Mouse (Mus musculus): Measurements from ENCODE around the gene Vmn1r38.

- TF ChIP-seq USF1 (IDR thresholded peaks at IDR 0.05; ENCODE audit: low read depth) (no peak), MYOD1 (IDR thresholded peaks at IDR 0.05; ENCODE audit: control insufficient read depth in 1 of 3, insufficient read length in 2 of 3, low read depth in 2 of 3) (no peak), POLR2A (IDR thresholded peaks at IDR 0.05; ENCODE audit: insufficient read length, low read depth) (no peak), POLR2AphosphoS2 (IDR thresholded peaks at IDR 0.05; ENCODE audit: insufficient read length, low read depth) (no peak)
These were observed 23.9 kb upstream of the Vmn1r38 start for GRCm38 (mm10) chr6:66806311-66806710.

Measured in myocyte (in vitro differentiated cells).